Mouse (Mus musculus) lung, postnatal 10 days (tissue): ENCODE results near the gene Dzank1.

ENCODE experiments used
- DNase-seq: peaks from one replicate; pipeline ENCODE4 v3.0.0; 2021

The Dzank1 gene

GRCm38 (mm10) chr2:144526981-144527820, at the start of gene Dzank1, which contains the start of gene Polr3f:
Dzank1 (minus strand) TSS chr2:144527414.
Polr3f (plus strand) TSS chr2:144527718.
- DNase-seq = peak; percentile 98

GRCm38 (mm10) chr2:144555820-144556552, 28.8 kb upstream of the Dzank1 start, which contains the start of gene Sec23b:
Sec23b (plus strand) TSS chr2:144556229.
- DNase-seq = peak; percentile 98

GRCm38 (mm10) chr2:144555286-144555819, 28.1 kb upstream of the Dzank1 start:
- no peak for DNase-seq

GRCm38 (mm10) chr2:144553905-144554304, 26.7 kb upstream of the Dzank1 start:
- no peak for DNase-seq

- DNase-seq = peak; percentile 61
Measured at GRCm38 (mm10) chr2:144550529-144550928, 23.3 kb upstream of the Dzank1 start, which contains the start of gene Rbbp9. Rbbp9 (minus strand) TSS chr2:144550869.

- DNase-seq = no peak
Measured at GRCm38 (mm10) chr2:144547559-144547958, 20.3 kb upstream of the Dzank1 start.

- no peak for DNase-seq
Measured at GRCm38 (mm10) chr2:144545481-144545880, 18.3 kb upstream of the Dzank1 start.

GRCm38 (mm10) chr2:144545061-144545460, 17.8 kb upstream of the Dzank1 start:
- no peak for DNase-seq

GRCm38 (mm10) chr2:144544630-144545029, 17.4 kb upstream of the Dzank1 start:
- DNase-seq = peak; percentile 4

GRCm38 (mm10) chr2:144543670-144544069, 16.5 kb upstream of the Dzank1 start:
- no peak for DNase-seq

GRCm38 (mm10) chr2:144541246-144541645, 14.0 kb upstream of the Dzank1 start:
- DNase-seq = no peak

- no peak for DNase-seq
Measured at GRCm38 (mm10) chr2:144537123-144537522, 9.9 kb upstream of the Dzank1 start.

GRCm38 (mm10) chr2:144527821-144528174, 584 bp upstream of the Dzank1 start:
- no peak for DNase-seq

- no peak for DNase-seq
Measured at GRCm38 (mm10) chr2:144525856-144526255, 1.4 kb downstream of the Dzank1 start.

- no peak for DNase-seq
Measured at GRCm38 (mm10) chr2:144519772-144520171, 7.4 kb downstream of the Dzank1 start.

- DNase-seq = no peak
Measured at GRCm38 (mm10) chr2:144514619-144515018, 12.6 kb downstream of the Dzank1 start.

- DNase-seq = no peak
Measured at GRCm38 (mm10) chr2:144502134-144502533, 25.1 kb downstream of the Dzank1 start.

GRCm38 (mm10) chr2:144489342-144489741, 37.9 kb downstream of the Dzank1 start:
- DNase-seq = no peak

GRCm38 (mm10) chr2:144487476-144487875, 39.7 kb downstream of the Dzank1 start:
- no peak for DNase-seq

GRCm38 (mm10) chr2:144485439-144485838, 41.8 kb downstream of the Dzank1 start:
- no peak for DNase-seq

- DNase-seq = peak; percentile 40
Measured at GRCm38 (mm10) chr2:144484084-144484483, 43.1 kb downstream of the Dzank1 start.

- DNase-seq = peak; percentile 29
Measured at GRCm38 (mm10) chr2:144479421-144479820, 47.8 kb downstream of the Dzank1 start.

- DNase-seq = no peak
Measured at GRCm38 (mm10) chr2:144467203-144467602, 60.0 kb downstream of the Dzank1 start.
